Mouse (Mus musculus) midbrain, embryonic 11.5 days (tissue): ENCODE measurements around the gene 5330417C22Rik. TPM values are rescaled to one million over a fixed set of nuclear protein-coding genes. Genes with fewer than 3 reads are reported as not detected.

Source experiments
- ATAC-seq: fragments of 200-750 bp; cut with Nextera tagmentation; 2 replicates; pipeline ENCODE4 v1.8.0; 2017; ENCODE audit warnings: moderate TSS enrichment, moderate library complexity; ENCODE audit not compliant: low FRiP score
- DNase-seq: peaks from one replicate; pipeline ENCODE4 v3.0.0; 2015; ENCODE audit warnings: low spot score; ENCODE audit errors: missing footprints
- H3K27ac ChIP-seq: fragments of 300-500 bp; sonication (generic); 2 replicates; pipeline ENCODE4 v1.5.1; 2014; ENCODE audit warnings: low read depth, low read length
- H3K27me3 ChIP-seq: fragments of 300-500 bp; sonication (generic); 2 replicates; pipeline ENCODE4 v1.6.1; 2014; ENCODE audit warnings: mild to moderate bottlenecking, low read length, moderate library complexity, mixed read lengths; ENCODE audit not compliant: control insufficient read depth, insufficient read depth
- H3K36me3 ChIP-seq: fragments of 300-500 bp; sonication (generic); 2 replicates; pipeline ENCODE4 v1.6.1; 2014; ENCODE audit warnings: mild to moderate bottlenecking, low read length, moderate library complexity, mixed read lengths; ENCODE audit not compliant: control insufficient read depth, insufficient read depth
- H3K4me1 ChIP-seq: fragments of 300-500 bp; sonication (generic); 2 replicates; pipeline ENCODE4 v1.6.1; 2014; ENCODE audit warnings: low read length; ENCODE audit not compliant: control insufficient read depth, insufficient read depth
- H3K4me2 ChIP-seq: fragments of 300-500 bp; sonication (generic); 2 replicates; pipeline ENCODE4 v1.6.1; 2014; ENCODE audit warnings: mild to moderate bottlenecking, moderate library complexity
- H3K4me3 ChIP-seq: fragments of 300-500 bp; sonication (generic); 2 replicates; pipeline ENCODE4 v1.5.1; 2014; ENCODE audit warnings: low read depth, low read length
- H3K9ac ChIP-seq: fragments of 300-500 bp; sonication (generic); 2 replicates; pipeline ENCODE4 v1.6.1; 2014; ENCODE audit warnings: low read length
- H3K9me3 ChIP-seq: fragments of 300-500 bp; sonication (generic); 2 replicates; pipeline ENCODE4 v1.6.1; 2016; ENCODE audit warnings: low read length; ENCODE audit not compliant: control insufficient read depth
- WGBS: fragments of 180-500 bp; shearing (Covaris S2); extraction: QIAGEN DNeasy Blood & Tissue Kit; methylation state at CpG from one replicate; pipeline ENCODE4 v1.1.7; 2014; 5-methylcytosine and 5-hydroxymethylcytosine counted together
- microRNA-seq: library from miRNA; unstranded; fragments of <30 nt; microRNA quantifications from one replicate; pipeline ENCODE4, GENCODE M21; 2017
- polyA plus RNA-seq: library from polyadenylated mRNA; unstranded; fragments of >200 nt; fragmentation: Nextera tagmentation; extraction: Ambion mirVana; gene quantifications from 2 replicates; pipeline ENCODE4 v1.2.1, GENCODE M21; 2014

The 5330417C22Rik gene
- polyA plus RNA-seq, 1 experiment from 2014 or later: 2.7 TPM

DNA sequence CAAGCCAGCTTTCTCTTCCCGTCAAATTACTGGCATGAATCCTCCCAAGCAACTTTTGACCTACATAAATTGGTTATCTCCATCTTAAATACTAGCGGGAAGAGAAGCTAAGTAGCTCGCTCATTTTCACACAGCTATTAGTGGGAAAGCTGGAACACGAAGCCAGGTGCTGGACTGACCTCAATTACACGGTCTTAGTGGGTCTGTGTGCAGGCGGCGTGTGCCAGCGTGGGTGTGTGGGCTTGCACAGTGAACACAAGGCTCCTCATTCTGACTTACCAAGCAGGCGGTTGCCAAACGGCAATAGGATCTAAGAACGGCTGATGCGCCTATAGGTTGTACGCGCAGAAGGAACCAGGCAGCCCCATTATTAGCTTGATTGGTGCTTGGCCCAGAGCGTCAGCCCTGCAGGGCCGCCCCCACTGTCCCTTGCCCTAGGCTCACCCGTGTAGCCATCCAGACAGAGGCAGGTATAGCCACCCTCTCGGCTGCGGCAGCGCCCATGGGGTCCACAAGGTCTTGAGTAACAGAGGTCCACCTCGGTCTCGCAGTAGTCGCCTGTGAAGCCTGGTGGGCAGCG, 129.9 kb downstream of the 5330417C22Rik start:
- Histone ChIP-seq H3K9me3 (no peaks in the 10 kb centered on the region), H3K4me3 (no peak overlapping the region), H3K27ac (peak overlapping the region; percentile 85), H3K4me1 (peaks cover 53% of the 10 kb centered on the region), H3K9ac (peak overlapping the region; percentile 28), H3K4me2 (no peak overlapping the region; the same call in 1 of the 2 replicates), H3K36me3 (peaks cover 32% of the 10 kb centered on the region), H3K27me3 (no peaks in the 10 kb centered on the region)
- ATAC-seq (no peak), DNase-seq (peak; percentile 91)
- whole genome bisulfite sequencing: 80% methylated on average over 24 of the region's 24 CpGs

Small RNAs within 50 kb of the gene (microRNA-seq; reads per million reads assigned to microRNA genes)
- not detected for gene Gm22860

Other genes starting within 250 kb of the 5330417C22Rik start
- gene Mybphl, start 171.6 kb downstream of the 5330417C22Rik start, polyA plus RNA-seq: 0.12 TPM in 1 of 2 replicates, not detected in the other
- 59.3 and 68.1 TPM in 2 replicates for gene Psrc1, start 152.7 kb downstream of the 5330417C22Rik start, polyA plus RNA-seq
- 61.9 and 65.2 TPM in 2 replicates for gene Celsr2, start 121.0 kb downstream of the 5330417C22Rik start, polyA plus RNA-seq
- gene Sars, start 91.3 kb downstream of the 5330417C22Rik start, polyA plus RNA-seq: 196 and 213 TPM in 2 replicates
- gene 1700013F07Rik, start 2.4 kb downstream of the 5330417C22Rik start, polyA plus RNA-seq: 0.51 and 0.72 TPM in 2 replicates
- gene Tmem167b, start 25.9 kb upstream of the 5330417C22Rik start, polyA plus RNA-seq: 57.2 and 66.8 TPM in 2 replicates
- gene Taf13, start 35.2 kb upstream of the 5330417C22Rik start, polyA plus RNA-seq: 89.4 and 90.8 TPM in 2 replicates
- gene Wdr47, start 54.7 kb upstream of the 5330417C22Rik start, polyA plus RNA-seq: 50.0 and 52.0 TPM in 2 replicates
- gene Clcc1, start 117.4 kb upstream of the 5330417C22Rik start, polyA plus RNA-seq: 64.0 and 76.2 TPM in 2 replicates
- 113 and 119 TPM in 2 replicates for gene Gpsm2, start 185.8 kb upstream of the 5330417C22Rik start, polyA plus RNA-seq
- not detected in 2 replicates for gene Aknad1, start 203.1 kb upstream of the 5330417C22Rik start, polyA plus RNA-seq